Mouse (Mus musculus): ENCODE measurements at regions not wholly inside any gene's neighbourhood (a gene's known extent, or its start where the extent isn't known, plus 50 kb on each side); places are given as distances from the start of the nearest gene placed in this dataset.

DNA sequence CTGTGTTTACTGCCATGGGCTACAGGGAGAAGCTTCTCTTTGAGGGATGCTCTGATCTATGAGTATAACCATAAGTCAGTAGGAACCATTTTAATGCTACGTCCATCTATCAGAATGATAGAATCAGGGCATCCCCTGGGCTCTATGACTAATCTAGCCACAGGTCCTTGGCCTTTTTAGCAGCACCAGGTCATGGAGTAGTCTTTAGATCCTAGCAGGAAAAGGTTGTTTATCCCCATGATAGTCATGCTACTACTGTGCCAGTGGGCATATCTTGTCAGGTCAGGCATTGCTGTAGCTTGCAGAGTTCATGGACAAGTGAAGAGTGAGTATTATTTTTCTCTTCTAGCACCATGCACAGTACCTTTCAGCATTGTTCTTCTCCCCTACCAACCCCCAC is 226.2 kb upstream of the Id2 start:
- DNase-seq: no peak

DNA sequence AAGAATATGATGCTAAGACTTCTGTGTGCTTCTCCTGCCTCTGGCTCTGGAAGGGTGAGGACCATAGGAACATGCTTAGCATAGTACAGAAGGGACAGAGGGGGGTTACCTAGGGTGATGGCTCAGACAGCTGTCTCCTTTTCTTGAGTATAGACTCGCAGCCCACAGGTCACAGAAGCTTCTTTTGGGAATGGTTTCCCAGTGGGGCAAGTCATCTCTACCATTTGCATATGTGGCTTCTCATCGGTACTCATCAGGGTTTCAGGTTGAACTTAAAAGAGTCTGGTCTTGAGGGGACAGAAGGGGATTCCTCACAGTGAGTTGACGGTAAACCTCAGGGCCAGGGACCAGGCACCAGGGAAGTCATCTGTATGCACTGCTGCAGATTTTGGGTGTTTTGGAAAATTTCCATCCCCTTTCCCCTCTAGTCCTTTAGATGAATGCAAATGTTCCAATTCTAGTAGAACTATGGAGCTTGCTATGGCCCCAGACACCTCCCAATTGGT is 223.4 kb upstream of the Id2 start:
- DNase-seq: no peak

DNA sequence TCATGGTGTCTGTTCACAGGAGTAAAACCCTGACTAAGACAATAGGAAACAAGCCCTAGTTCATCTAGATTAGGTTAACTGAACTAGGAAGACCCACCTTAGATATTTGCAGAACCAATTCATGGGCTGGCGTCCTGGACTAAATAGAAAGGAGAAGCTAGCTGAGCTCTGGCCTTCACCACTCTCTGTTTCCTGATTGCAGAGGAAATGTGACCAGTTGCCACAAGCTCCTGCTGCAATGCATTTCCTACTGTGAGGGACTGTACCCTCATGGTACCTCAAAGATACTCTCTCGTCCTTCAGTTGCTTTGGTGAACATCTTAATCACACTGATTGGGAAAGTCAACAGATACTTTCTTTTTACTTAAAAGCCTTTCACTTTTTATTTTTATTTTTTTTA is 222.9 kb upstream of the Id2 start:
- DNase-seq: no peak

DNA sequence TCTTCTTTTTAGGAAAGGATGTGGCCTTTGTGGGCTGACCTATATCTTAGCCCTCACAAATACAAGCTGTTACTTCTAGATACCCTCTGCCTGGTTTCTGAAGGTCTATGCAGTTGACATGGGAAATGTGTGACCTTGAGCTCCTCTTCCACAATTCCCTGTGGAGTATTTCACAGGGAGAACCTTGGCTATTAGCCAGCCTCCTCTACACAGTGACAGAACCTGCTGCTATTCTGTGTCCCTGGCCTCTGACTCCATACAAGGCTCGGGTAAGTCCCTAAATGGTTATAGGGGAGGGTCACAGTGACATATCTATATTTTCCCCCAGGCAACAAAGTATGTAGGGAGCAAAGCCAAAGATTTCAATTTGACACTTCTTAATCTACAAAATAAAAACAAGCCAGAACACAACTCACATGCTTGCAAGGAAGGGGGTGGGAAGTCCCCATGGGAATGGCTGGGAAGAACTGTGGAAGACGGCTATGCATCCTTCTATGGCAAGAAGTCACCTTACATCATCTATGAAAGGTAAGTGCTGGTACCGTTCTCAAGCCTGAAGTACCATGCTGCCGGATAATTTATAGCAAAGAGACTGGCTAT is 221.2 kb upstream of the Id2 start:
- no peak for DNase-seq

DNA sequence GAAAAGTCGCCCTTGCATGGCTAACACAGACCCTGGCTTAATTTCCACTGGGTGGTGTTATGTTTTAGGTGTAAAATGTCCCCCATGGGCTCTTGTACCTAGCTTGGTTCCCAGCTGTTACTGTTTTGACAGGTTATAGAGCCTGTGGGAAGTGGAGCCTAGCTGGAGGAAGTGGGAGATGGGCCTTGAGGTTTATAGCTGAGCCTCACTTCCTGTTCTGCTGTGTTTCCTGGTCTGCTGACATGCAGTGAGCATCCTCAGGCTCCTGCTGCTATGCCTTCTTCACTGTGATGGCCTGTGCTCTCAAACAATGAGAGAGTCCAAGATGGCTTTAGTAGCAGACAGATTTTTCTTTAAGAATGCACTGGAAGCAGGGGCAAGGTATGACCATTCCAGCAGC is 219.0 kb upstream of the Id2 start:
- DNase-seq: peak; percentile 48

DNA sequence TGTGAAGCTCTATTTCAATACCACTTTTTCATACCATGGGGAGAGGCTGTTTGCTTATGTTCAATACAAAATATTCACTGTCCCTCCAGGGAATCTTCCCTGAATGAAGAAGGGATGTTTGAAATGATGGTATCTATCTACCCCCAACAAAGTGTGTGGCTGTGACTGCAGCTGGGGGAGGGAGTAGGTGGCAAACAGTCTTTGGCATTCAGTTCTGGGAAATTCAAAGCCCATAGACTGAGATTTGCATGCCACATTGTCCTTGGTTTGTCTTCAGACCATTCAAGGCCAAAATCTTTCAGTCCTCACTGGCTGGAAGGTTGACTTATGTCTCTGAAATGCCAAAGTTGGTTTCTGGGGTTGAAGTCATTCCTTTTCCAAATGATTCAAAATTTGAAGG is 216.3 kb upstream of the Id2 start:
- no peak for DNase-seq

DNA sequence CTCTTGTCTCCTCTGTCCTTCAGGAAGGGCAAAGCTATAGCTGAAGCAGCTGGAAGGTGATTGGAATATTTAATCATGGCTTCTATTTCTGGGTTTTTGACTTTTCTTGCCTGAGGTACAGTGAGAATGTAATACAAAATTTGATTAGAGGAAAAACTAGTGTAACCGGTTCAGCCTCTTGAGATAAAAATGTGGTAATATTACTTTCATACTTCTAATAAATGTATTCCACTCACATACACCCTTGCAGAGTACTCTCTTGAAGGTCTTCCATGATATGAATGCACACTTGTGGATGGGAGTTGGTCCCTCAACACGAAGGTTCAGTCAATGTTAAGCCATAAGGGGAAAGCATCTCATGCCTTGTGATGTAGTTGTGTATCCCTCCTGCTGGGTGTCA is 215.4 kb upstream of the Id2 start:
- no peak for DNase-seq

DNA sequence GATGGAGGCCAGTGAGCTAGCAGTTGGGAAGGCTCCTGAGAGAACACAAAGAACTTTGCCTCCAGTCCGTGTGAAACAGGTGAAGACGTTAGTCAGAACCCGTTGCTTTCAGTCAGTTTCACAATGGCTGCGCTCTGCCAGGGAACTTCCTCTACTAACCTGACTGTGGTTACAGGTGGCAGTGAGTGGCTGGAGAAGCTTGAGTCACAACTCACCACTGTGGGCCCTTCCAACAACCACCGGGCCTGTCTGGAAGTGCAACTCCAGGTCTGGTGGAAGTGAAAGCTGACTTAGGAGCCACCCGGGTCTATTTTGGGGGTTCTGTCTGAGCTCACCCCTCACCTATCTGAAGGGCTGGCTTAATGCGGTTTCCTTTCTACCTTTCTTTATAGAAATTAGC is 214.8 kb upstream of the Id2 start:
- peak; percentile 38 for DNase-seq

DNA sequence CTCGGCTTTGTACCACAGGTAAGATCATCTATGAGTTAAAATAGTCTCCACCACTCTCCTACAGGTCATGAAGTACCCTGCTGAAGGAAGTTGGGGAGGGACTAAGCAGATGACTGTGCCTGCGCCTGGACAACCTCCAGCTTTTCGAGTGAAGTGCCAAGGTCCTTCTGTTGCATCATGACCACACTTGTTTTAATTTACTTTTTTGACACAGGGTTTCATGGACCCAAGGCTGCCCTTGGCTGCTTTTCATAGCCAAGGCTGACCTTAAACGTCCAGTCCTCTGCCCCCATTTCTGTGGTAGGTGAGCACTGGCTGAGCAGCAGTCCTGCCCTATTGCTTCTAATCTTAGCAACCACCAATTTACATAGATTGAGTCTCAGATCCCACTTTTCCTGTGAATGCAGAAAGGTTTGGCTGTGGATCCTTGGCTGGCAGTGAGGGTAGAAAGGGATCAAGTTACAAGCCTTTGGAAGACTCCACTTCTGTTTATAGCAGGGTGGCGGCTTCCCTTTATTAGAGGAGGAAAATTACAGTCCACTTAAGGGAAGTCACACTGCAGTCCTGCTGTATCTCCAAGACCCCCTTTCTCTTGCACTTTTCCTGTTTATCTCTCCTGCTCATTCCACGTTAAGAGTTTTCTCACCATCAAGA is 213.5 kb upstream of the Id2 start:
- DNase-seq: no peak

DNA sequence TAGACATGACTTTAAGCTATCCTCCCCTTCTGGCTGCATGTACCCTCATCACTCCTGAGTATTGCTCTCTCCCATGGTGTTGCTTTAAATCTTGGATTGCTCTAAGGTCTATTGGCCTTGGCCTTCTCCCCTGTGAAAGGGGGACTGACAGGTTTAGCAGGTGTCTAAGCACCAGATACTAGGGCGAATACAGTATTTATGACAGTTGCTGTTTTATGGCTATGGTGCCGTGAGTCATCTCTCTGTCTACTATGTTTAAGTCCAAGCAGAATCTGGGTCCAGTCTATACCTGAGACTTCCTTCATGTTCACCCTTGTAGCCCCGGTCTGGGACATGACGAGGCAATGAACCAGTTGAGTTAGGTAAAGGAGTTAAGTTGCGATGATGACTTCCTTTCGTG is 212.3 kb upstream of the Id2 start:
- DNase-seq: no peak

DNA sequence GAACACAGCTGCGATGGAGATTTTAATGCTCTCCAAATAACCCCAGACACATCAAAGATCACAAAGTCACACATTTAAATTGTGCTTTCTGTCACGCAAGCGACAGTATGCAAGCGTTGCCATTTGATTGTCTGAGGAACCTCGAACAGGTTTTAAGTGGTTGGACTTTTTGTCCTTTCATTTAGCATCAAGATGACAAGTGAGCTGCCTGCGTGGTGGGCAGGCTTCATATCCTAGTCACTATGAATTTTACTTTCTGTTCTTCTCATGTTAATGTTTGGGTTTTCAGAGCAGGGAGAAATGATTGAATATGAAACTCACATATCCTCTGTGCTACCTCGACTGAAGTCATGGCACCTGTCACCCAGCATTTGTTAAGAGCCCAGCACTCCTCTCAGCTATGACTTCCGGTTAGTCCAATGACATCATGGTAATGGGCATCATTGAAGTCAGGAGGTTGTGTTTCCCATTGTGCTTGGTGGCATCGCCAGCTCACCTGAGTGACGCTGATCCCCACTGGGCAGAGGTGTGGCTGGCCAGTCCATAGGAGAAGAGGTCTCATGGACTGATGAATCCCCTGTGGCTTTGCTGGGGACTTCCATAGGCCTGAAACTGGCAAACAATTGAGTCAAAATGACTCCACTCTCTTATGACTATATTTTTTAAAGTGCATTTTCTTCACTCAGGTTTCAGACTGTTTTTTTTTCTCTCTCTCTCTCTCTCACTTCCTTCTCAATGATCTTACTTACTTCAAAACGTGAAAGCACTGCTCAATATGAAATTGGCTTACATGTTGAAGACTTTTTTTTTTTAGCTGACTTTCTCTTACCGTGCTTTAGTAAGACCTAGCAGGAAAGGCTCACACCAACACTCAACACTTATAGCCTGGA is 209.1 kb upstream of the Id2 start:
- no peak for DNase-seq

DNA sequence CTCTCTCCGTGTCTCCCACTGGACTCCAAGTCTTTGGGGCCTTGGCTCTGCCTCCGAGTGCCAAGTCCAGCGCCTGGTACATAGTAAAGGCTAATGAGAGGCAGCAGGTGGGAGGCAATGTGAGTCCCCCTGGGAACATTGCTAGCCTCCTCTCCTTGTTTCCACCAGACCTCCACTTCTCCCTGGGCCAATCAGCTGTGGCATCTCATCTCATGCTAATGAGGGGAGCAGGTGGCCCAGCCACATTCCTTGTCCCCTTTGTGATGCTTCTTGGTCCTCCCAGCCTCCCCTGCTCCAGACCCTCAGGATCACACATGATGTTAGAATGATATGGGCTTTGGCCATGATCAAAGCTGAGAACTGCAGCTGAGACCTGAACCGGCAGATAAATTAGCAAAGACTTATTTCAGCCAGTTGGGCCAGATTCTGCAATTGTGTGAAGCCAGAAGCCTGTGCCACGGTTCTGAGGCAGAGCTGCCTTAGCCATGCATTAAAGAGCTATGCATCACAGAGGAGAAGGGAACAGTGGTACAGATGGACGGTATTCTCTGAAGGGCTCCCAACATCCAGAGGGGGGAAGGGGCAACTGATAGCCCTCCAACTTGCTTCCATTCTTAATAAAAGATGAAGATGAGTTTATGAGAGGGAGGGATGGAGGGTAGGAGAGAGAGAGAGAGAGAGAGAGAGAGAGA is 208.0 kb upstream of the Id2 start:
- no peak for DNase-seq

DNA sequence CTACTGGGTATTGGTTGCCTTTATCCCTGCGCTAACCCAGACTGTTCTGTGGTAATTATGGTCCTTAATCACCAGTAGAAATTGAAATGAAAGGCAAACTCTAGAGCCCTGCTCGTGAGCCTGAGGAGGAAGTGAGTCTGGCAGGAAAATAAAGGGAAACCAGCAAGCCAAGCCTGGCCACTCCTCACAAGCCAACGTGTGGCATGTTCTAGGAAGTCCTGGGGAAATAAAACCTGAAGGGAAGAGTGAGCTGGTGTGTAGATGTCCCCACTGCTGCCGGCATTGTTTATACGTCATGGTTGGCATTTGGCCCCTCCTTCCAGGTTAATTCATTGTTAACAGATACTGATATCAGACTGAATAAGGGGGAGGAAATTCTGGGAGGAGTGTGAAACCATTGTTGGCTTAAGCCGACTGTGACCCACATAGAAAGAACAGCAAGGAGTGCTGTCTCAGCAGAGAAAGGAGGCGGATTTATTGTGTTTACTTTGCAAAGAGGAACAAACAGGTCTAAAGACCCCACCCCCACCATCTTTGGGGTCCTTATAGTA is 206.6 kb upstream of the Id2 start:
- no peak for DNase-seq

DNA sequence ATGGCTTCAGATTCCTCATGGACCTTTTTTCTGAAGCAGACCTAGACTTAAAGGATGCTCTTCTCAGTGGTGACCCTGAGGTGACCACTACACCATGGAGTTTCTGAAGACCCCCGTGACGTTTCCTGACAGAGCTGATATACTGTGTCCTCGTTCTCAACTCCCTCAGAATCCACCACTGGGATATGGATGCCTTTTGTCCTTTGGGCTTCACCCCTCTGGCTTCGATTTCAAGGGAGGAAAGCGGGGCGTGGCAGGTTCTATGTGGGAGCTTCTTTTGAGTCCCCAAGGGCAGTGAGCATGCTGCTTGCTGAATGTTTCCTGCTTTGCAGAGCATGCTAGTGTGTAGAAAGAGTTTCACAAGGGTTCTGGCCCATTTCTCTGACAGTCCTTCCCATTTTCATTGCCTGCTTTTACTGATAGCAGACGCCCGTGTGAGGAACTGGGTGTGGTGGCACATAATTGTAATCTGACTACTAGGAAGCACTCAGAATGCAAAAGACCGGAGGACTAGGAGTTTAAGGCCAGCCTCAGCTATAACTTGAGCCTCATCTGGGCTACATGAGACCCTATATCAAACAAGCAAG is 204.0 kb upstream of the Id2 start:
- DNase-seq: no peak

DNA sequence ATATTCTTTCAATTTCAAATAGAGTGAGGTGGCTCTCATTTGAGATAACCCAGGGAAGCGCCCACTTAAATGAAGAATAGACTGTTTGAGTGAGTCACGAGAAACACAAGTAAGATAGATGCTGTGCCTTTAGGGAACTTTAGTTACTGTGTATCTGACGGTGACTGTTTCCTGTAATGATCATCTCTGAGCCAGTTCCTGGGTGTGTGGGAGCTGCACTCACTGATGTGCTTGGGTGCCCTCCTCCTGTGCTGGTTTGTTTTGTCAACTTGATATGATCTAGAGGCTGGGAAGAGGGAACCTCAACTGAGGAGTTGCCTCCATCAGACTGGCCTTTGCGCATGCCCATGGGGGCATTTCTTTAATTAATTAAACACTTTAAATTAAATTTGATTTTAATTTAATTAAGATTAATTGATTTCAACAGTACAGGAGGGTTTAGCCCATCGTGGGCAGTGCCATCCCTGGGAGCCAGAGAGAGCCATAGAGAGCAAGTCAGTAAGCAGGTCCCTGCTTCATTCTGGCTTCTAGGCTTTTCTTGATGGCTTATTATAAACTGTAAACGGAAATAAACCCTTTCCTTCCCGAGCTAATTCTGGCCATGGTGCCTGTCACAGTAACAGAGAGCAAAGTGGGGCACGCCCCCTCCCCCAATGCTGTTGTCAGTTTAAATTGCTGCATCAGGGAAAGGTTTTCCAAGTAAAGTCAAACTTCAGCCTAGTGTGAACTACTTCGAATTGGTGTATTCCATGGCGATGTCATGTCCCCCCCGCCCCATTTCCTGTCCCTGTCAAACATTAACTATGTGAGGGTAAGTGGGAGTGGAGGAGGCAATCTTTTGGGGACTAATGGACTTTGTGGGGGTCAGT is 202.9 kb upstream of the Id2 start:
- no peak for DNase-seq

DNA sequence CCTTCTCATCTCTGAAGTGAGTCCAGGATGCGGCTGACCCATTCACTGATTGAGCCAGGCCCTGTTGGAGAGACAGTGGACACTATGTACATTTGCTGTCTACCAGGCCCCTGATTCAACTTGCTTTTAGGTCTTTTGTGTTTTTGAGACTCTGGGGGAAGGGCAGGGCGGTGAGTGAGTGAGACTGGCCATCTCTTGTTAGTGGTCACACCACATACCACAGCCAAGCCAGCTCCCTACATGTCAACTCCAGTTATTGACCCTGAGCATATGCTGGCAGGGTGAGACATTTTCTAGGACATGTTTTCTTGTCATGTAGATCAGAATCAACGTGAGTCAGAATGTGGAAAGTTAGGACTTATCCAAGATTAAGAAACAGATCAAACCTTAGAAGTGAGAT is 201.8 kb upstream of the Id2 start:
- no peak for DNase-seq

DNA sequence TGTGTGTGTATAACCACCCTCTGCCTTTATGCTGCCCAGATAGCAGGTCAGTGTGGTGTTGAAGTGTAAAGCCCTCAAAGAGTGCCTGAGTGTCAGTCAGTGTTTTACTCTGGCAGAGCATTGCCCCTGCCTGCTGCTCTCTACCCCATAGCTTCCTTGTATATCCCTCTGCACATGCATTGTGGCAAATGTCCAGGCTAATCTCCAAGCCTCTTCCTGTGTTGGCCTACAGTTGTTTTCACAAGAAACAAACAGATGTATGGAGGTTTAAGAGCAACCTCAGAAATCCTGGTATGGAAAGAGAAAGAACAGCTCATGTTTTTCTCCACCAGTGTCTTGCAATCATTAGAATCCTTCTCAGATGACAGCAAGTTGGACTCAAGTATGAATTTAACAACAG is 201.0 kb upstream of the Id2 start:
- no peak for DNase-seq

DNA sequence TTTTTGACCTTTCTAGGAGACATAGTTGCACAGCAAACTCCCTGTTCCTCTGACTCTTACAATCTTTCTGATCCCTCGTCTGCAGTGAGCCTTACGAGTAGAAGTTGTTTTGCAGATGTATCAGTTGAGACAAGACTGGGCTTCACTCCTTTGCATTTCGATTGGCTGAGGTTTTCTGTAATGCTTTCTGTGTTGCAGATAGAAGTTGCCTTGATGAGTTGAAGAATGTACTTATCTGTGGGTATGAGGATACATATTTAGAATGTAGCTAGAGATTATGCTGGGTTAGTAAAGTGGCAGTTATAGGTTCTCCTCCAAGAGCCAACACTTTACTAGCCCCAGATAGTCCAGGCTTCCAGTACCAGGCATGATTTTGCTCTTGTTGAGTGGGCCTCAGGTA is 199.7 kb upstream of the Id2 start:
- DNase-seq: no peak

DNA sequence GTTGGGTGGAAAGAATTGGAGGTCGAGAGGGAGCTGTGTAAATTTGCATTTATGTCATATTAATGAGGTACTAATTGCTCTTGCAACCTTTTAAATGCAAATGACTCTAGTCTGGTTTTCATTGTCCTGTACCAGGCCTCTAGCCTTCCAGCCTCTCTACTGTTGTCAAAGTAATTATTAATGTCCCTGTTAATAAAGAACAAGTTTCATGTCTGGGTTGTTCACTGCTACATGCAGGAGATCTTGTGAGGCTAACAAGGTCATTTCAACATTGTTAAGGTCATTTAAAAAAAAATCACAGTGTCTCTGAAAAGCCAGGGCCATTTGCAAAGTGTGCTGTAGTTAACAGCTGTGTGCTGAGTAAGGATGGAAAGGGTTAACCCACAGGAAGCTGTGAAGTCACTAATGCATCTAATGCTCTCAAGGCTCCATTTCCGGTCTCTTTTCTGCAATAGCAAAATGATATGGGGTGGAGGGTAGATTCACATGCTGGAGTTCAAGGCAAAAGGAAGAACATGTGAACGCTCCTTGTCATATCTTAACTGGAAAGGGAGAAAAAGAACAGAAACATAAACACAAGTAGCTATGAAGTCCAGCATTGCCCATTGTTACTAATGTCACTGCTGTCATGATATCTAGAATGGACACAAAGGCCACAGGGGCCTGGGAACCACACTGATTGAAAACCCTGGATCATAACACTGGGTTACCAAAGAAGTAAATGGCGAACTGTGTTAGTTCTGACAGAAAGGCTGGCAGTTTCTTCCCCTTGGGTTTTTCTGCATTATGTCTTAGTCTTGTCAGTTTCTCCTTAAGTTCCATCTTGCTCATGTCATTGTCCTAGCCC is 197.5 kb upstream of the Id2 start:
- no peak for DNase-seq

DNA sequence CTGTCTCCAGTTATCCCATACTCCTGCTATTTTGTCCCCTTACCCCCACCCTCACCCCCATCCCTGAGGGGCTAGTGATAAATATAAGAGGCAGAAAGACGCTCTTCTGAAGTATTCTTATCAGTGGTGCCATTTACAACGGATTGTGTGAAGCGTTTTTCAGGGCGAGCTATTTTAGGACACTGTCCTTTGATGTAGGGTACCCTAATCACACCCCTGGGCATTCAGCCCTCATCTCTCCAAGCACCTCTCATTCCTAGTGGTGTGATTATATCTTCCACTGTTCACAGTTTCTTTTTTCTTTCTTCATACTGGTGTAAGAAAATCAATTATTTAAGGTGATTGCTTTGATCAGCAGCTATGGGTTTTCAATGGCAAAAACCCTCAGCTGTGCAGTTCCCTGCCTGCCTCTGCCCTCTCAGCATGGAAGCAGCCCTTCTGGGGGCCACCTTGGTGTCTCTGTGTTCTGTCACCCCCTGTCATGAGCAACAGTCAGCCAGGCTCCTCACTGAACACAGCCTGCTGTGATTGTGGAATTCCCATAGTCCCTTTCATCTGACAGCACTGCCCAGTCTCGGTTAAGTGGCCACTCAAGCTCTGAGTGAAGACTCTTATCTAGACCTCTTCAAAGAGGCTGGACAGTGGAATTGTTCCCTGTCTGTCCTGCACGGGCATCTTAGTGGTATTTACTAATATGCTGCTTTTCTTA is 196.7 kb upstream of the Id2 start:
- no peak for DNase-seq

Measured in thymus, postnatal 25 days (tissue).